Mouse (Mus musculus) T-cell, adult 2 months (primary cell): Measurements from ENCODE around the gene Slc22a15.
"Not testable (repeated sequence)": the region's sequence is repeated elsewhere in the genome, so short reads cannot be mapped to it uniquely, and the experiment has no call there.

Experiments used
- DNase-seq: peaks from one replicate; pipeline ENCODE4 v3.0.0; 2022; ENCODE audit warnings: low spot score

Slc22a15 gene

GRCm38 (mm10) chr3:101861856-101862255, 62.4 kb downstream of the Slc22a15 start:
- DNase-seq: no peak

GRCm38 (mm10) chr3:101860151-101860550, 64.1 kb downstream of the Slc22a15 start:
- DNase-seq: no peak

- no peak for DNase-seq
Observed at GRCm38 (mm10) chr3:101859740-101860139, 64.5 kb downstream of the Slc22a15 start.

- no peak for DNase-seq
Observed at GRCm38 (mm10) chr3:101854075-101854474, 70.2 kb downstream of the Slc22a15 start.

GRCm38 (mm10) chr3:101851363-101851762, 72.9 kb downstream of the Slc22a15 start:
- no peak for DNase-seq

- no peak for DNase-seq
Observed at GRCm38 (mm10) chr3:101848816-101849215, 75.4 kb downstream of the Slc22a15 start, which contains the start of gene Mab21l3. TSS of gene Mab21l3 (minus strand) at chr3:101848959.

- no peak for DNase-seq
Observed at GRCm38 (mm10) chr3:101846096-101846495, 78.2 kb downstream of the Slc22a15 start.

GRCm38 (mm10) chr3:101842372-101843094, 81.7 kb downstream of the Slc22a15 start:
- no peak for DNase-seq

GRCm38 (mm10) chr3:101839327-101839726, 84.9 kb downstream of the Slc22a15 start:
- DNase-seq: no peak

- DNase-seq: no peak
Observed at GRCm38 (mm10) chr3:101836971-101837370, 87.3 kb downstream of the Slc22a15 start.

- no peak for DNase-seq
Observed at GRCm38 (mm10) chr3:101836532-101836931, 87.7 kb downstream of the Slc22a15 start.

GRCm38 (mm10) chr3:101836045-101836444, 88.2 kb downstream of the Slc22a15 start:
- DNase-seq: no peak

- no peak for DNase-seq
Observed at GRCm38 (mm10) chr3:101831189-101831858, 92.9 kb downstream of the Slc22a15 start.

GRCm38 (mm10) chr3:101829881-101830616, 94.2 kb downstream of the Slc22a15 start:
- DNase-seq: no peak

- no peak for DNase-seq
Observed at GRCm38 (mm10) chr3:101828595-101828994, 95.7 kb downstream of the Slc22a15 start.

GRCm38 (mm10) chr3:101827220-101827715, 97.0 kb downstream of the Slc22a15 start:
- DNase-seq: no peak

- no peak for DNase-seq
Observed at GRCm38 (mm10) chr3:101824338-101824737, 99.9 kb downstream of the Slc22a15 start.

GRCm38 (mm10) chr3:101822052-101822451, 102.2 kb downstream of the Slc22a15 start:
- DNase-seq: no peak

- not testable (repeated sequence) for DNase-seq
Observed at GRCm38 (mm10) chr3:101820708-101821107, 103.5 kb downstream of the Slc22a15 start.

GRCm38 (mm10) chr3:101816006-101816405, 108.2 kb downstream of the Slc22a15 start:
- DNase-seq: no peak

- no peak for DNase-seq
Observed at GRCm38 (mm10) chr3:101814790-101815189, 109.5 kb downstream of the Slc22a15 start.

GRCm38 (mm10) chr3:101812341-101812962, 111.8 kb downstream of the Slc22a15 start:
- DNase-seq: peak; percentile 69
